Mouse (Mus musculus) cerebellum, adult 8-10 months (tissue): ENCODE data around the gene Nfil3.

Experiments used
- DNase-seq: peaks from one replicate; pipeline ENCODE4 v3.0.0; 2022

The Nfil3 gene

DNA sequence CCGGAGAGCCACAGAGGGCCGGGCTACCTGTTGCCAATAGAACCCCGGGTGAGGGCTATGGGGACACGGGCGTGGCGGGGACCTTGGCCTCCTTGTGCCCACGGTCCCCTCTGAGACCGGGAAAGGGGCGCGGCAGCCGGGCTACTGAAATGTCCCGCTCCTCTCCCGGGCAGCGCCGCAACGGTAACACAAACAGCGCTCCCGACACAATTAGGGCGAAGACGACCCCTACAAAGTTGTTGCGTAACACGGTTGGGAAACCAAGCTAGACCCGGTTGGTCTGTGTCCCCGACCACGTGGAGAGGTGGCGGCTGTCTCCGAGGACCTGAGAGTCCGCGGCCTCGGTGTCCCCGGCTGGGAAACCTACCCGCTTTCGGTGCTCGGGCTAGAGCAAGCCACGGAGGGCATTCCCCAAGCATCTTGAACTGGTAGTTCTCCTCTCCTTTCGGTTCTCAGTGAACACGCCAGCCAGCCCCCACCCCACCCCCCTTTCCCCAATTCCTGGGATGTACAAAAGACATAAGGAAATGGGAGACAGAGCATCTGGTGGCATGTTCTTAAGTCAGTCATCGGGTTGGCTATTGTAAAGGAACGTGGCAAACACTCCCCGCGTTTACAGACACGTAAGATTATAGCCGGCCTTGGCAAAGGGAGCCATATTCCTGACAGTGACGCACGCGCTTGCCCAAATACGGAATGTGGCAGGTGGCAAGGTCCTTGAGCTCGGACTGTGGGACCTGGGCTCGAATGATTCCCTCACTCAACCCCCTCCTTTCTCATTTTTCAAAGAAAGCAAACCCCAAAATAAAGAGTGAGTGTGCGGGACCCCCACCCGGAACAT is 788 bp upstream of the Nfil3 start:
- peak; percentile 59 for DNase-seq

DNA sequence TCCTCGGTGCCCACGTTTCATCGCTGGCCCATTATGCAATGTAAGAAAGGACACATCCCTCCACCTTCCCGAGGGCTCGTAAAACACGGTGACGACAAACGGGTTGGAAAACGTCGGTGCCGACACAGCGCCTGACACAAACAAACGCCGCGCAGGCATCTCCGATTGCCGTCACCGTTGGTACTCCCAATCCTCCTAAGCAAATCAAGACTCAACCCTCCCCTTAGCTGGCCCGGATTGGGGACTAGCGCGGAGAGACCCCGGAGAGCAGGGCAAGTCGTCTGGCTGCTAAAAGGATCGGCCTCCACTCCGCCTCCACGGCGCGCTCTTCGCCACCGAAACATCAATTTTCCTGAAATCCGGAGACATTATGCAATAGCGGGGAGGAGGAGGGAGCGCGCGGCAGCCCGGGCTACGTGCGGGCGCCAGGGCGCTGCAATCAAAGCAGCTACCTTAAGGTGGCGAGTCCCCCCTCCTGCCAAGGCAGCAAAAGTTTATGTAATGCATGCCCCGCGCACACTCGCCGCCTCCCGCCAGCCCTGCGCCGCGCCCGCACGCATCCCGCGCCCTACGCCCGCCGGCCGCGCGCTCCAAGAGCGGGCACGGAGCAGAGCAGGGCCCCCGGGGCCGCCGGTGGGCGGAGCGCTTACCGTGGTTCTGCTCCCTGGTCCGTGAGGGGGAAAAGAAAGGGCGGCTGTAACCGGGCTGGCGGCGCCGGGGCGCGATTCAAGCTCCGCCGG is 492 bp downstream of the Nfil3 start:
- DNase-seq, result peak; percentile 84

DNA sequence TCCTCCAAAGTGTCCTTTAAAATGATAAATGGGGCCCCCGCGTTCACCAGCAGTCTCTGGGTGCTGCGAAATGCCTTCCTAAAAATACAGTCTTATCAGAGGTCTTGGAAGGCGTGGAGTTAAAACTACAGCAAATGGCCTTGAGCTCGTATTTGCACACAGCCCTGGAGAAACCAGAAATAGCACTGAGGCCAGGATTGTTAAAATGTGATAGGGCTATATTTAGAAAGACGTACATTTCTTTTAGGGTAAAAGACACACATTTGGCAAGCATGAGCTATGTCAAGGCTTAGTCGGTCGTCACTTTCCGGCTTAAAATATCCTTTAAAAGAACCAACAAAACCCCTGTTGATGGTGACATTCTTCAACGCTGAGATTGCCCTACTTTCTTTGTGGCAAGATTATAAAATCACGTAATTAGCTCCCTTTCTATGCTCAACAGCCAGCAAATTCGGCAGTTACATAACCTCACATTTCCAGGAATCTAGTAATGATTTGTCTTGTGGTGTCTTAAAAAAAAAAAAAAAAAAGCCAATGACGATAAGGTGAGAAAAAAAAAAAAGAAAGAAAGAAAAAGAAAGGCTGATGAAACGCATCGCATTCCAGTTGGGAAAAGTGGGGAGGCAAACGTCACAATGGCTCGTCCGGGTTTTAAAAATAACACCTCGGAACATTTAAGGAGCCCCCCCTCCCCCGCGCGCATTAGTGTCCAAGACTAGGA is 1.4 kb downstream of the Nfil3 start:
- DNase-seq, result no peak

DNA sequence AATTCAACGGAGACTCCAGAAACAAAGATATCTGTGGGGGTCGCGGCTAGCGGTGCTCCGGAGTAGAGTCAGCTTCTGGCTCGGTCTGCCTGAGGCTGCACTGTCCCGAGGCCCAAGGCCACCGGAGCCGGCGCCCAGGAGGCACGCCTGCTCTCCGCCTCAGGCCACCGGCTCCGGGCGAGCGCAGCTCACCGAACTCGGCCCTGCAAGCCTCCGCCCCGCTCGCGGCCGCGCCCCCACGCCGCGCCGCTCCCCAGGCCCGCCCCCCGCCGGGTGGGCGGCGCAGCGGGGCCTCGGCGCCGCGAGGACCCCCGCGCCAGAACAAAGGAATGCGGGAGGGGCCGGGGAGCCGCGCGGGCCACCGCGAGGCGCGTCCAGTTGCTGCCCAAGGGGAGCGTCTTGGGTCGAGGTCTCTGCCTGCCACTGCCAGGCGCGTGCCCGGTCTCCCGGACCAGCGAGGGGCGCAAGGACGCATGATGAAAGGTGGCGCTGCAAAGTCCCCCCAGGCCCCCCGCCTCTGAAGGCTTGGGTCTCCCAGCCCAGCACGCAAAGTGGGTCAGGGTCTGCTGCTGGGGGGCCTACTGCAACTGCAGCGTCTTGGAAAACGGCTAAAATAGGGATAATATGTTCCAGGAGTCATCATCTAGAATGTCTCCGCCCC is 2.4 kb downstream of the Nfil3 start:
- no peak for DNase-seq

DNA sequence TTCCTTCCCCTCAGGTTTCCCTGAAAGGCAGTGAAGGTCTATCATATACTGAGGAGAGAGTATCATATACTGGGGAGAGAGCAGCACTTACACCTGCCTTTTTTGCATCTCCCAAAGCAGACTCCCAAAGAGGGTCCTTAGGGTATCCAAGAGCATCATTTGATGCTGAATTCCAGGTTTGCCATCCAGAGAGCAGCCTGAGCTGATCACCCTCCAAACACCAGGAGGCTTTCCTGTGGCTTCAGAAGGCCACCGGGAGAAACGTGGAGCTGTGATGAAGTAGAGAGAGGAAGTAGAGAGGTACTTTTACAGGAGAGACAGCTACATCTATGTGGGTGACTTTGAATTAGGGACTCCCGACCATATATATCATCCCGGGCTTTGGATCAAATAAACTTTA is 3.1 kb downstream of the Nfil3 start:
- DNase-seq, result no peak

DNA sequence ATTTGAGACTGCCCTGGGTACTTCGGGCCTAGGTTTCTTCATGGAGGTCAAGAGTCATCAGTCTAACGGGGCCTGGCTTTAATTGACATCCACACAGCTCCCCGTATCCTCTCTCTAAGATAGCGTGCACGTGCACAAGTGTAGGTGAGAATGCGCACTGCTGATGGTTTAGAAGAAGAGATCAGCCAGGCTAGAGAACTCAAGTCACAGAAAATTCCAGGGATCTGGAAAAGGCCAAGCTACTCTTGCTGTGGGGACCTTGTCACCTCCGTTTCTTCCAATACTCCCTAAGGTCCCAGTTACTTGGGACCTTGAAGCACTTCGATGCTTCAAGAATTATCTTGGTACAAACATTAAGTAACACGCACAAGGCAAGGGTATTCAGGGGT is 3.7 kb downstream of the Nfil3 start:
- DNase-seq, result no peak

DNA sequence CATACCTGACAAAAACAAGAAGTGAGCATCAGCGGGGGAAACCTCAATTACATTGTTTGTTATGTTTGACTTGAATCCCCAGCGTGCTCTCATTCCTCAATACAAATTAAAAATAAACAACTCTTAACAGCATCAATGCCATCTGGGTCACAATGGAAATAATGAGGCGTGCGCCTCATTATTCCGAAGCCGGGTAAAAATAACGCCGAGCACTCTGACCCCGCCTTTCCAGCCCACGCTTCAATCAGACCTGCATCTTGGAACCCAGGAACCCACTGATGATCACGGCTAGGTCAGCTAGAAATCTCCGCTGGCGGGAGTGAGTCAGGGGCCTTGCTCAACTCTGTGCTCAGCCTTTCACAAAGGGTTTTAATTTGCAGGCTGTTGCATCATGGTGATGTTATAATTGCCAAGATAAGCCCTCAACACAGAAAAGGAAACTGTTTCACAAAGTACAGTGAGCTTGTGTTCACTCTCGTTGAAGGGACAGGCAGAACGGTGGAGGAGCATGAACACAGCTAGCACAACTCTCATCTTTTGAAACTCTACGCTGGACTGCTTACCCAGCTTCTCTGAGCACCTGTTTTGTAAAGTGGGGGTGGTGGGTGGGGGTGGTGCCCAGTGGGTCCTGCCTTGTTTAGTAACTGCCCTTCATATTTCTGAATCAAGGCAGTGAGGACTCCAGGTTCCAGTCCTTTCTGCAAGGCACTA is 4.2 kb downstream of the Nfil3 start:
- DNase-seq, result no peak

DNA sequence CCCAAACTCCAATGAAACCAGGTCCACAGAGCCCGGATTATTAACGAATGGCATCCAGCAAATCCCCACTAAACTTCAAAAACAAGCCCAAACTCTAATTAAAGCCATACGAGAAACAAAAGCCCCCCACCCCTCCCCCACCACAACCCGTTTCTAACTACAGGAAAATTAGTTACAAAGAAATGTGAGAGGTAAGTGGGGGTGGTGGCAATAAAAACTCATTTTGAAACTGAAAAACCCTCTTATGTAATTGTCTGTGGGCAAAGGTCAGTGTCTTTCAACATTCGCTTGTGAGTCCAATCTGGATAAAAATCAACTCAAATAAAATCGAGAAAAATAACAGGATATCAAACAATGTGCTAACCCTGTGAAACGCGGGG is 4.8 kb downstream of the Nfil3 start:
- no peak for DNase-seq

DNA sequence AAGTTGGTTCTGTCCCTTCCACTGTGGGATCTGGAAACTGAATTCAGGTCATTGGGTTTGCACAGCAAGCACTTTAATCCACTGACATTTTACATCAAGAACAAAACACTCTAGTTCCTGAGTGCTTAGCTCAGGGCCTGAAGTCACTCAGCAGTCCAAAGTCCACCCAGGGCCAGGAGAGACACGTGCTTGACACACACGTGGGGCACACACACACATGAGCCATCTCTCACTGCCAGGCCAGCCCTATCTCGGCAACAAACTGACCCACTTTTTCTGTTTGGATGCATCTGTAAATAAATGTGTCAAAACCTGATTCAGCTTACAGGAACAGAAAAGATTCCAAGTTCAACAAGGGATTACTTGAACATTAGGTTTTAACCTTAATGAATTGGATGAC is 6.2 kb downstream of the Nfil3 start:
- DNase-seq, result no peak

DNA sequence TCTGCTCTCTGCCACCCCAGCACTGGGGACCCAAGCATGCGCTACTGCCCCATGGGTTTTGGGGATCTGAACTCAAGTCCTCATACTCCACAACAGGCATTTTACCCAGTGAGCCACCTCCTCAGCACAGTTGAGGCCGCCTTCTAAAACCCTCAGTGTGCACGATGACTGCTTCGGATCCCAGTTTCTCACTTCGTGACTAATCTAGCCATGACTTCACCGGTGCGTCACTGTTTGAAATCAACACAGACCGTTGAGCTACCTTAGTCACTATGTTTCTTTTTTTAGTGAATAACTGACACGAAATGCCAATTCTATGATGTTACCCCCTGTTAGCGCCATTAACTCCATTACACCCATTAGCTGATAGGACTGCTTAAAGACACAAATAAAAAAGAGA is 7.4 kb downstream of the Nfil3 start:
- no peak for DNase-seq

DNA sequence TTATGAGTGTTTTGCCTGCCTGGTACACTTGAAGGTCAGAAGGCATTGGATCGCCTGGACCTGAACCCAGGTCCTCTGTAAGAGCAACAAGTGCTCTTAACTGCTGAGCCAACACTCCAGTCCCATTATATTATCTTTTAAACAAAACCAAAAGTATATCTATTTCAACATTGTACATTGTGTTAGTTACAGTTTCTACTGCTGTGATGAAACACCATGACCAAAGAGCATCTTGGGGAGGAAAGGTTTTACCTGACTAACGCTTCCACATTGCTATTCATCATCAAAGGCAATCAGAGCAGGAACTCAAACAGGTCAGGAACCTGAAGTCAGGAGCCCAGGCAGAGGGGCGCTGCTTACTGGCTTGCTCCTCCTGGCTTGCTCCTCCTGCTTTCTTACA is 8.2 kb downstream of the Nfil3 start:
- no peak for DNase-seq

DNA sequence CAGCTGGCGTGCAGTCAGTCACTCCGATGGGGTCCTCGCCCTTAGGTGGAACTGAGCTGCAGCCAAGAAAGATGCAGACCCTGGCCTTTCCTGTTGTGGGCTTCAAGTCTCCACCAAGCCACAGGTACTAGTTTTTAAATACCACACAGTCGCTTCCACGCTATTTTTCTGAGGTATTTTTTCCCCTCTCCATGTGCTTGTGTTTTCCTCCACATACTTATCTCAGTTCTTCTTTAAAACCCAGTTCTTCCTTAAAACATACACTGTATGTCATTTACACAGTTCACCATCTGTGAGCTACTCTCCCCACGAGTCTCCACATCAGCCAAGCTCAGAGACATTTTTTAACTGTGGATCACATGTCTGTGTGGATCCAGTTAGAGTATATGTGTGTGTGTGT is 10.0 kb downstream of the Nfil3 start:
- DNase-seq, result no peak

DNA sequence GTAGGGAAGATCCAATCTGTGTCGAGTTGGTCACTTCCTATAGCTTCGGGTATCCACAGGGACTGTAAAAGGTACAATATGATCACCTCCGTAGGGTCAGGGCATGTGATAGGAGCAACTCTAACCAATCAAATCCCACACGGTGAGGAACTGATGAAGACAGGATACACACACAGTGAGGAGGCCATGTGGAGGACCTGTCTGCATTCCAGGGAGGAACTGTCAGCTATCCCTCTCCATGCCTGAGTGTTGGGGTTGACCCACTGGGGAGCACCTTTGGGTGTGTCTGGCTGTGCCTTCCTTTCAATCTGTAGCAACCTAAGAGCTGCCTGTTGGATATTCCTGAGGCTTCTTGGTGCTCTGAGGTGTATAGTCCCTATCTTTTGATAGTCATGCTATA is 18.0 kb downstream of the Nfil3 start:
- DNase-seq, result no peak

DNA sequence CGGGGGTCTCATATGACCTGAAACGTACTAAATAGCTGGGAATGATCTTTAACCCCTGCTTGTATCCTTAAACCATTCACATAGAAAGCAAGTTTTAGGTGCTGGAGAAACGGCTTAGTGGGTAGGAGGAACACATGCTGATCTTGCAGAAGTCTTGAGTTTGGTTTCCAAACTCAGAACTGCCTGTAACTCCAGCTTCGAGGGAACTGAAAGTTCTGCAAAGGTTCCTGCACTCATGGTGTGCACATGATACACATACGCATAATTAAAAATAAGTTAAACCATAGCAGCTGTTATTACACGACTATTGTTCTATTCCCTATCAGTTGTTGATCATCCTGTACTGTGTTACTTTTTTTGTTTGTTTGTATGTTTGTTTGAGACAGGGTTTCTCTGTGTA is 18.5 kb downstream of the Nfil3 start:
- DNase-seq, result no peak

DNA sequence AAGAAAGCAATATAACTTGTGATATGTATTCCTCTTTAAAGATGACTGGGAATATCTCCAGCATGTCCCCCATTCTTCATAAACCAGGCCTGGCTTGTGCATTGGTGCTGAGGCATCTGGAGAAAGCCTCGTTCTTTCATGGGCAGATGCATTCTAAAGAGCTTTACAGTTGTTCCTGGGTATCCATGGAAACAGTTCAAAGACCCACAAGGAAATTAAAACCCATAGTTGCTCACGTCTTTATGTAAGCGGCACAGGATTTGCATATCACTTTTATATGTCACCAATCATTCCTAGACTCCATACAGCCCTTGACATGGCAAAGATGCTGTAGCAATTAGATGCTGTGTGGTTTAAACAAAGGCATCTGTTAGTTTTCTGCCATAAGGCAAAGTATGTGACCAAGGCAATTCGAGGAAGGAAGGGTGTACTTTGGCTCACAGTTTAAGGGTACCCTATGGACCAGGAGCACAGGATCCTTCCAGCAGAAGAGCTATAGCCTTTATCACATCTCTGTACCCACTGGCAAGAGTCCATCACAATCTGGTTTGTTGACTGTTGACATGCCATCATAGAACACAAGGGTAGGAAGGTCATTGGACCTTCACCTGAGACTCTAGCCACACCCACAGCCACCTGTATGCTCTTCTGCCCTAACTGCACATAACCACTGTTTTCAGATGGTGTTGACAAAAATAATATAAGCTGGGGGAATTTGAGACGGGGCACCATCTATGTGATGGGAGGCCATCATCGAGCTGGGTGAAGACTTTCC is 26.9 kb downstream of the Nfil3 start:
- DNase-seq, result no peak

DNA sequence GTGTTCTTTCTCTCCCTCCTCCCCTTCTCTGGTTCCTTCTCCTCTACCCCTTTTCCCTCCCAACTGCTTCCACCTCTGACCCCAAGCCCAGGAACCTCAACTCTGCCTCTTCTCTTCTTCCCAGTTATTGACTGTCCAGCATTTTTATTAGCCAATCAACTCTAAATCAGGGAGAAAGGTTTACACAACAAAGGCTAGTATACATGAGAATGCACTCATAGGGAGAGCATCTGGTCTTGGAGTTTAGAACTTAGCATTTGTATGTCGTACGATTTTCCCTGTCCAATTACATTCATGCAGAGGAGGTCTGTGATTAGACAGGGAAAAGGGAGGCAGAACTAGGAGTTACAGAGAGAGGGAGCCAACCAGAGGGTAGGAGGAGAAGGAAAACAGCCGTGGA is 31.7 kb downstream of the Nfil3 start:
- no peak for DNase-seq

DNA sequence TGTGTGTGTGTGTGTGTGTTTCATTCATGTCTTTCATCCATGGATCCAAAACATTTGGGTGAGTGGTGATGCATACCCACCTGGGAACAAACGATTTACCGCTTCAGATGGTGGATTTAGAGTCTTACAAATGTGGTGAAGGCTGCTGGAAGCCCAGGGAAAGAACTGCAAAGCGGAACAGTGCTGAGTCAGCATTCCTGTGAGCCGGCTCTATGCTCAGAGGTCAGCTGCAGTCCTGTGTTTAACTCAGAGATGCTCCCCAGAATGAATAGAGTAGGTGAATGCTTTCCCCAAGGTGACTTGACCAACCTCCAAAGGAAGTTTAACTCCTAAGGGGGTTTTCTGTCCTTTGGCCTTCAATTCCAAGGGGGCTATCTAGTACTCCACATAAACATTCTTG is 33.3 kb downstream of the Nfil3 start:
- DNase-seq, result no peak

DNA sequence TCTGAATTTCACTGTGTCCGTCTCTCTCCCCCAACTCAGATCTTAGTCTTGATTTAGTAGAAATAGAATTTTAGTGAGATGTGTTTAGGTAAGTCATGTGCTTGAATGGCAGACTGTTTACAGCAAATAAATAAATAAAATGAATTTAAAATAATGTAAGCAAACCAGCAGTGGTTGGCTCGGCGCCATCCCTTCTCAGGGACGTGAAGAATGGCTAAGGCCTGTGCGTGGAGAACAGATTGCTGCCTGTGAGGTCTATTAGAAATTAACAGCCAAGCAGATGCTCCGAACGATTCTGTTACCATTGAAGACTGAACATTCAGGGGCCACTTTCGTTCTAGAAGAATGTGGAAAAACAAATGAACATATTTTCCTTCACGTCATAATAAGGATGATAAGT is 35.1 kb downstream of the Nfil3 start:
- DNase-seq, result no peak

DNA sequence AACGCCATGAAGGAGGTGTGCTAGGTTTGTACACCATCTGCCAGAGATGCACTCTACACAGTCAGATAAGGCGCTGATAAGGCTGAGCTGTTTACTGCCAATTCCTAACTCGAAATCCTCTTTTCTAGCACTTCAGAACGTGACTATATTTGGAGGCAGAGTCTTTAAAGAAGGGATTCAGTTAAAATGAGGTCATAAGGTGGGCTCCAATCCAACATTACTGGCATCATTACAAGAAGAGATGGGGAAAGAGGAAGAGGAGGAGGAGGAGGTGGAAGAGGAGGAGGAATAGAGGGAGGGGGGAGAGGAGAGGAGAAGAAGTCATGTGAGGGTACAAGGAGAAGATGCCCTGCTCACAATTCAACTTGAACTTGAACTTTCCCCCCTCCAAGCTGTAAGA is 36.8 kb downstream of the Nfil3 start:
- DNase-seq, result no peak

DNA sequence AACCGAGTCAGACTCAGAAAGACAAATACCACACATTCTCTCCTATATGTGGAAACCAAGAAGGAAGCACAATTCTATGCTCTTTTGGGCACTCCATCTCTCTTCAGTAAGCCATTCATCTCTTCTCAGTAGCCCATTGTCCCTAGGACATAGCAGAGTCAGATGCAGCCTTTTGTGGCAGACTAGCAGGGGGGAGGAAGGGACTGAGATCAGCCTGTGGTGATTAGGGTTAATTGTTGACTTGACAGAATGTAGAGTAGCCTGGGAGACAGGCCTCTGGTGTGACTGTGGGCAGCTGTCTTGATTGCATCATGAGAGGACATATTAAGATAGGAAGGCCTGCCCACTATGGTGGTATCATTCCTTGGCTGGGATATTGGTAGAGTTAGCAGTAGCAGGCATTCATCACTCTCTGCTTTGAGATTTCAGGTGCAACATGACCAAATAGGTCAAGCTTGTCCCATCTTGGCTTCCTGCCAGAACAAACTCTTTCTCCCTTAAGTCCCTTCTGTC is 37.9 kb downstream of the Nfil3 start:
- no peak for DNase-seq

DNA sequence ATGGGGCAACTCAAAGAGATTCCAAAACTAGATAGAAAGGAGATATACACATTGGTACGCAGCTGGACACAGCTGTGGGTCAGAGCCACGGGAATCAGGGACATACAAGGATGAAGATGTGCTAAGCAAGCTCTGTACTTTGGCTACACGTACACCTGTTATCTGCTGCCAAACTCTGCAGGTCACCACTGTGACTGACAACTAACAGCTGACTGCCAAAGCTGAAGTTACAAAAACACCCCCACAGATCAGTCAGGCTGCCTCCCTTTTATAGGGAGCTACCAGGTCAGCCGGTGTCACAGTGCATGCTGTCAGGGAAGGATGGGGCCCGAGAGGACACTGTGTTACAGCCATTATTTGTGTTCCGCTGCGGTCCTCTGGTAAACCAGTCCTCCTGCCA is 39.9 kb downstream of the Nfil3 start:
- no peak for DNase-seq

DNA sequence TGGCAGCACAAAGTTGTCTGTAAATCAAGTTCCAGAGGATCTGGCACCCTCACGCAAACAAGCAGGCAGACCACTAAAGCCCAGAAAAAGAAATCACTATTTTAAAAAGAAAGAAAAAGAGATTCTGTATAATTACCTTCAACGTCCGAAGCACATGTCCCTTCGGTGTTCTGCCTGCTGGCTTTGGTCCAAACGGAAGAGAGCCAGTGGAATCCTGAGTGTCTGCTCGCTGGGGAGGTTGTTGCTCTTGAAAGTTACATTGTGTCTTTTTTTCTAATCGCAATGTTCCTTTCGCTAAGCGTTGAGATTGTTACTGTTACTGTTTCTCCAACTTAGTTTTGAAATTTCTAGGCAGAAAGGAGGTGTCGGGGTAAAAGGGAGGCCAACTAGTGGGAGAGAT is 50.3 kb downstream of the Nfil3 start:
- DNase-seq, result no peak
